Mouse (Mus musculus) neural tube, embryonic 15.5 days (tissue): Measurements from ENCODE around the gene Il20rb. TPM values are rescaled to one million over a fixed set of nuclear protein-coding genes. Genes with fewer than 3 reads are reported as not detected.

Source experiments
- ATAC-seq: fragments of 200-750 bp; cut with Nextera tagmentation; 2 replicates; pipeline ENCODE4 v1.8.0; 2017; ENCODE audit warnings: mild to moderate bottlenecking, moderate TSS enrichment, moderate library complexity; ENCODE audit not compliant: low FRiP score
- H3K27ac ChIP-seq: fragments of 300-500 bp; sonication (generic); replicated peaks from 2 replicates; pipeline ENCODE4 v1.5.1; 2015; ENCODE audit warnings: mild to moderate bottlenecking, inconsistent platforms
- H3K27me3 ChIP-seq: fragments of 300-500 bp; sonication (generic); replicated peaks from 2 replicates; pipeline ENCODE4 v1.6.1; 2015; ENCODE audit warnings: inconsistent platforms
- H3K36me3 ChIP-seq: fragments of 300-500 bp; sonication (generic); 2 replicates; pipeline ENCODE4 v1.6.1; 2015; ENCODE audit warnings: inconsistent platforms
- H3K4me1 ChIP-seq: fragments of 300-500 bp; sonication (generic); 2 replicates; pipeline ENCODE4 v1.6.1; 2015; ENCODE audit warnings: inconsistent platforms
- H3K4me2 ChIP-seq: fragments of 300-500 bp; sonication (generic); 2 replicates; pipeline ENCODE4 v1.6.1; 2015; ENCODE audit warnings: inconsistent platforms, mild to moderate bottlenecking, moderate library complexity
- H3K4me3 ChIP-seq: fragments of 300-500 bp; sonication (generic); replicated peaks from 2 replicates; pipeline ENCODE4 v1.5.1; 2015; ENCODE audit warnings: mild to moderate bottlenecking, inconsistent platforms
- H3K9ac ChIP-seq: fragments of 300-500 bp; sonication (generic); replicated peaks from 2 replicates; pipeline ENCODE4 v1.6.1; 2015; ENCODE audit warnings: mild to moderate bottlenecking, inconsistent platforms
- H3K9me3 ChIP-seq: fragments of 300-500 bp; sonication (generic); replicated peaks from 2 replicates; pipeline ENCODE4 v1.6.1; 2016; ENCODE audit warnings: inconsistent platforms
- WGBS: fragments of 180-500 bp; shearing (Covaris S2); methylation state at CpG from one replicate; pipeline ENCODE4 v1.1.7; 2015; ENCODE audit warnings: mixed read lengths; 5-methylcytosine and 5-hydroxymethylcytosine counted together
- polyA plus RNA-seq: library from polyadenylated mRNA; unstranded; fragments of >200 nt; fragmentation: Nextera tagmentation; extraction: Ambion mirVana; gene quantifications from 2 replicates; pipeline ENCODE4 v1.2.1, GENCODE M21; 2015

Il20rb gene
- polyA plus RNA-seq, 1 experiment from 2014 or later = 0.52 TPM

GRCm38 (mm10) chr9:100416756-100417155, 69.8 kb downstream of the Il20rb start:
- no peak for ATAC-seq
- 34% methylated on average over 1 of the region's 1 CpGs for WGBS
- no peak overlapping the region for H3K4me2 ChIP-seq
- H3K27ac ChIP-seq = no peak overlapping the region
- no peaks in the 10 kb centered on the region for H3K27me3 ChIP-seq
- no peaks in the 10 kb centered on the region for H3K9me3 ChIP-seq
- 0 out of 2 replicates have a peak, but pooled peaks cover 8% of the 10 kb centered on the region for H3K4me1 ChIP-seq
- no peak overlapping the region for H3K9ac ChIP-seq
- no peak overlapping the region for H3K4me3 ChIP-seq
- no peaks in the 10 kb centered on the region for H3K36me3 ChIP-seq

DNA sequence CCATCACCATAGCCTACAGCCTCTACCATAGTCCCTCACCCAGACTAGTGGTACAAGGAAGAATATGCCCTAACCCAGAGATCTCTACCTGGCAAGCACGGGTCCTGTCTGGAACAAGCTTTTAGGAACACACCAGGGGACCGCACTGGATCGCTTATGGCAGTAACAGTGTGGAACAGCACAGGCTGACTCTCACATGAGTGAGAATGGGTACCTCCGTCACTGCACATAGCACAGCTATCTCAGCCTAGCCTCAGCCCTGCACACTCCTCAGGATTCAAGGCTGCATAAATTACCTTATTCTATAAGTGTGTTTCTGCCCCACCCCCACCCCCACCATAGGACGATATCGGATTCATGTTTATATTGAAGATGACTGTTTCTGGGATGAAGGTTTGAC, 70.3 kb downstream of the Il20rb start:
- Histone ChIP-seq H3K4me1 (0 out of 2 replicates have a peak, but pooled peaks cover 8% of the 10 kb centered on the region), H3K9ac (no peak overlapping the region), H3K27ac (no peak overlapping the region), H3K27me3 (no peaks in the 10 kb centered on the region), H3K4me3 (no peak overlapping the region), H3K4me2 (no peak overlapping the region), H3K36me3 (no peaks in the 10 kb centered on the region), H3K9me3 (no peaks in the 10 kb centered on the region)
- no peak for ATAC-seq
- 78% methylated on average over 6 of the region's 6 CpGs for WGBS

DNA sequence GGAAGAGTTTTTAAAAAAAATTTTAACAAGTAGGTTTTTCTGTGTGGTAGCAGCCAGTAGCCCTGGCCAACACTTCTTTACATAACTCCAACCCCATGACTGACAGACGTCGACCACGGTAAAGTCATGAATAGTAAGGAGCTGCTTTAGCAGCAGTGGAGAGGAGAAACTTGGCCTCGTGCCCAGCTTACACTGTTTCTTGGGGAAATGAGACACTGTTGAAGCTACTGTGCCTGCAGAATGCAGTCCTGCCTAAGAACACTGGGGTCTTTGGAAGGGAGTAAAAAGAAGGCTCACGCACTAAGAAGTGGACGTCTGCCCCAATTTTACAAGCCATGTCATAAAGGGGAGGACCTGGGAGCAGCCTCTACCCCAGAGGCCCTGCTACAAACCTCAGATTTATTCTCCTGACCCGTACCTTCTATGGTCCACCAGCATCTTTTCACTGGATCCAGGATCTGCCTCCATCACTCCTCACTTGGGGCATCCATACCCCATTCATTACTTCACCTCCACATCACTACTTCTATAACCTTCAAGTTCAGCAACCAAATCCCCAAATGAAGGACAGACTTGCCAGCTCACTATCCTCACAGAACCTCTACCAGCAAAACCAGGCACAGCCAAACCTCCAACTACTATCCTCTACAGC, 71.1 kb downstream of the Il20rb start:
- no peak overlapping the region for H3K4me2 ChIP-seq
- ATAC-seq = no peak
- H3K4me3 ChIP-seq = no peak overlapping the region
- no peaks in the 10 kb centered on the region for H3K36me3 ChIP-seq
- WGBS = 36% methylated on average over 7 of the region's 7 CpGs
- H3K9me3 ChIP-seq = no peaks in the 10 kb centered on the region
- H3K27ac ChIP-seq = no peak overlapping the region
- no peaks in the 10 kb centered on the region for H3K27me3 ChIP-seq
- H3K4me1 ChIP-seq = 0 out of 2 replicates have a peak, but pooled peaks cover 8% of the 10 kb centered on the region
- H3K9ac ChIP-seq = no peak overlapping the region

Other genes with a start within 250 kb of the Il20rb start
- 61.9 and 66.2 TPM in 2 replicates for gene Nck1, start 59.3 kb upstream of the Il20rb start, polyA plus RNA-seq
- gene Slc35g2, start 84.3 kb upstream of the Il20rb start, polyA plus RNA-seq = 23.8 and 27.3 TPM in 2 replicates
- gene Stag1, start 111.0 kb upstream of the Il20rb start, polyA plus RNA-seq = 26.4 and 28.1 TPM in 2 replicates